Mouse (Mus musculus): Measurements from ENCODE around the gene Arpc1a. TPM values are rescaled to one million over a fixed set of nuclear protein-coding genes. Genes with fewer than 3 reads are reported as not detected.

Gene Arpc1a
- polyA plus RNA-seq, 2 experiments from 2014 or later: 95.9 to 105 TPM

DNA sequence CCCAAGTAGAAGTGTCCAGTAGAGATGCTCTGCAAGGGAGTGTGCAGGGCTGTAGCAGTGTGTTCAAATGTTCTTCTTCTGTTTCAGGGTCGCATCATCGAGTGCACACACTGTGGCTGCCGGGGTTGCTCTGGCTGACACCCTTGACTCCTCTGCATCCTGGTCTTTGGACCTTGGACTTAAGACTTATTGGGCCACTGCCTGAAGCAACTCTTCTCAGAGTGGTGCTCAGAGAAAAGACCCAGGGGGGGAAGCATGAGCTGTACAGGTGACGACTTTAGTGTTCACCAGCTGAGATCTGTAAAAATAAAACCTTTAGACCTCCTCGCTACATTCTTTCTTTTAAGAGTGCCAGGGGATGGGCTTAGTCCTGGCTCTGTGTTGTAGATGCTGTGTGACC, 64.1 kb downstream of the Arpc1a start:
- ATAC-seq: no peak

DNA sequence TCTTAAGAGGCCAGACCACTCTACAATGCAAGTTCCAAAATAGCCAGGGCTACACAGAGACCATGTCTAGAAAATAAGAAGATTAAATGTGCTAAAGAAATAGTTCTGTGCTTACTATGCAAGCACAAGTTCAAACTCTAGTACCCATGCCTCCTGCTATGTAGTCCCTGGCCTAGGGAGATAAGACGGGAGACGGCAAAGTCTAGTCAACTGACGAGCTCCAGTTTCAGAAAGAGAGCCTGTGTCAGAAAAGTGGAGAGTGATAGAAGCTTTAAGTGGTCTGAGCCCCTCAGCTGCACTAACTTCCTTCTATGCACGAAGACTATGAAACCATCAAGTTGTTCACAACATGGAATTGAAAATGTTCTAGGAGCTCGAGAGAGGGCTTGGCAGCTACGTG, 65.7 kb downstream of the Arpc1a start:
- ATAC-seq: no peak

DNA sequence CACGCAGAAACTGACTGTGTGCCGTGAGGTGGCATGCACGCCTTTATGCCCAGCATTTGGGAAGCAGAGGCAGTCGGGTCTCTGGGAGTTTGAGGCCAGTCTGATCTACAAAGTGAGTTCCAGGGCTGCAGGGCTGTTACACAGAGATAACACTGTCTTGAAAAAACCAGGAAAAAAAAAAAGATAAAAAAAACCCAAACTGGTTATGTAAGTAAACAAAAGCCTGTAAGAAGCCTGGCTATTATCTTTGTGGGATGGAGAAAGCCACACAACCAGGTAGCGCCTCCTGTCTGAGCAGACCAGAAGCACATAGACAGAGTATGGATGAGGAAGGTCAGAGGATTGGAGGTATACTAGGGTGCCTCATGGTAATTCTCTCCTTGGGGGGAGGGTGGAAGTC, 69.1 kb downstream of the Arpc1a start:
- no peak for ATAC-seq

Other genes starting within 250 kb of the Arpc1a start
- 1 to 10 TPM; 4.6 to 4.8 TPM for gene Smurf1, start 118.0 kb upstream of the Arpc1a start, polyA plus RNA-seq (2017; shearing (Covaris generic))
- not detected for gene Gm4871, start 51.1 kb upstream of the Arpc1a start, polyA plus RNA-seq (2017; shearing (Covaris generic))
- gene 1700018F24Rik, start 40.8 kb upstream of the Arpc1a start, polyA plus RNA-seq (2017; shearing (Covaris generic)): not detected
- not detected for gene Kpna7, start 200 bp downstream of the Arpc1a start, polyA plus RNA-seq (2017; shearing (Covaris generic))
- 1,000 to 10,000 TPM in 1 of 2 experiments, 100 to 1,000 TPM in 1; 777 to 1,415 TPM for gene Arpc1b, start 30.4 kb downstream of the Arpc1a start, polyA plus RNA-seq (2017; shearing (Covaris generic))
- 10 to 100 TPM; 31.1 to 50.9 TPM for gene Pdap1, start 56.4 kb downstream of the Arpc1a start, polyA plus RNA-seq (2017; shearing (Covaris generic))
- 100 to 1,000 TPM; 105 to 106 TPM for gene Bud31, start 56.5 kb downstream of the Arpc1a start, polyA plus RNA-seq (2017; shearing (Covaris generic))
- gene Ptcd1, start 83.3 kb downstream of the Arpc1a start, polyA plus RNA-seq (2017; shearing (Covaris generic)): 10 to 100 TPM; 13.6 to 28.7 TPM
- 10 to 100 TPM; 15.6 to 19.6 TPM for gene Cpsf4, start 83.4 kb downstream of the Arpc1a start, polyA plus RNA-seq (2017; shearing (Covaris generic))
- 100 to 1,000 TPM; 320 to 390 TPM for gene Atp5j2, start 108.2 kb downstream of the Arpc1a start, polyA plus RNA-seq (2017; shearing (Covaris generic))
- 10 to 100 TPM; 19.0 to 30.4 TPM for gene Zkscan14, start 118.0 kb downstream of the Arpc1a start, polyA plus RNA-seq (2017; shearing (Covaris generic))
- gene Zkscan5, start 120.7 kb downstream of the Arpc1a start, polyA plus RNA-seq (2017; shearing (Covaris generic)): 10 to 100 TPM in 1 of 2 experiments, 1 to 10 TPM in 1; 7.5 to 13.7 TPM
- gene Zfp655, start 147.9 kb downstream of the Arpc1a start, polyA plus RNA-seq (2017; shearing (Covaris generic)): 10 to 100 TPM; 60.1 to 68.9 TPM
- under 1 TPM; 0.46 to 0.65 TPM for gene Zscan25, start 196.7 kb downstream of the Arpc1a start, polyA plus RNA-seq (2017; shearing (Covaris generic))